Mouse (Mus musculus): ENCODE results near the gene Gal. TPM values are rescaled to one million over a fixed set of nuclear protein-coding genes. Genes with fewer than 3 reads are reported as not detected.

Gal gene
- polyA plus RNA-seq (2016; fragmentation: Nextera tagmentation; extraction: Ambion mirVana) = 4.4 and 6.1 TPM in 2 replicates

DNA sequence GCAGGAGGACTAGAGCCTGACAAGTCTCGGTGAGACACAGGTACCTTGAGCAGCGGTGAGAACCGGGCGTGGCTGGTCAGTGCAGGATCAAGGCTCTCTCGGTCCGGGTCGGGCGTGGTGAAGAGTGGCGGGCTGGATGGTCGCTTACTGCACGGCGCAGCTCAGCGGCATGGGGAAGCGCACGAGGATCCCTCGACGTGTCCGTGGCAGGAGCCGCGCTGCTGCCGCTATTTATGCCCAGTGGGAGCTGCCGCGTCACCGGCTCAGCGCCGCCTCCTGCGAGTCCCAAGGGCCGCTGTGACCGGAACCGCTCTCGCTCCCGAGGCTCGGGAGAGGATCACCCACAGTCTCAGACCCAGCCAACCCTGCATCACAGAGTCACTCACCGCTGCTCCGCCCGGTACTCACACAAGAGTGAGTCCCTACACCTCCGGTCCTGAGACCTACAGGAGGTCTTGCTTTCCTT lies at the start of gene Gal:
Gal (minus strand) TSS at position 277 of the 466 bp plus-strand sequence.
- Histone ChIP-seq H3K36me3 (no peaks in the 10 kb centered on the region), H3K4me3 (peak within 1 kb of the TSS; percentile 51), H3K9me3 (replicated peaks) (no peaks in the 10 kb centered on the region), H3K27ac (replicated peaks) (peak within 1 kb of the TSS; percentile 55), H3K27me3 (ENCODE audit: low read depth, poor library complexity, severe bottlenecking) (peaks cover 40% of the 10 kb centered on the region), H3K4me1 (peaks cover 23% of the 10 kb centered on the region)
- peak; percentile 31 for DNase-seq (ENCODE audit: low spot score)
- 4% methylated on average over 37 of the region's 37 CpGs for WGBS

GRCm38 (mm10) chr19:3459986-3460385 lies 45.6 kb upstream of the Gal start:
- Histone ChIP-seq H3K9me3 (replicated peaks) (no peaks in the 10 kb centered on the region), H3K27me3 (ENCODE audit: low read depth, poor library complexity, severe bottlenecking) (no peaks in the 10 kb centered on the region), H3K36me3 (peaks cover 100% of the 10 kb centered on the region), H3K4me1 (no peaks in the 10 kb centered on the region), H3K4me3 (no peak overlapping the region), H3K27ac (replicated peaks) (no peak overlapping the region)
- 98% methylated on average over 3 of the region's 3 CpGs for WGBS
- DNase-seq (ENCODE audit: low spot score) = no peak

DNA sequence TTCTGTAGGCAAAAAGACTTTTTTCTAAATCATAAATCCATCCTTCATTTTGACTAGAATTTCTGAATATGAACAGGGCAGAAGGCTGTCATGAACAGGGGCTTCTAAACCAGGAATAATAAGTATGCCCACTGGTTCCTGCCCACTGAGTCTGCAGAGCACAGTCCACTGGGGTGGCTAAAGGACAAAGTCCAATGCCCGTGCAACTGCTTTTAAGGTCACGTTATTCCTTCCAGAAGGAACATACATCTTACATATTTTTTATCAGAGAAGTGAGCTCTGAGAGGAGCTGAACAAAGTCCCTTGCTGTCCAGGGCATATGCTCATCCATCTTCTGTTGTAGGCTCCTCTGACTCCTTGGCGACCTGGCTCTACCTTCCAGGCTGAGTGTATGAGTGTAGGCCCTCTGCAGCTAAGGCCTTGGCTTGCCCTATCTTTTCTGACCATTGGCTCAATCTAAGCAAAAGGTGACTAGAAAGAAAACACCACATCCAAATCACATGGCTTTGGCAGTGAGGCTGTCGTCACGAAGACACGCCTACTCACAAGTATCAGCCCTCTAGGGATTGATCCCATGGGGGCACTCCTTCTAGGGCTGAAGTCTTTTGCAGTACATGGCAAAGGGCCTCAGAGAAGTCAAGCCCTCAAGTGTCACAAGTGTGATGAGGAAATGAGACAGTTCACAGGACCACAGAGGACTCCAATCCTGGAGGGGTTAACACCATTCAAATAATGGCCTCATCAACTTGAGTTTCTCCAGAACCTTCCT lies 44.2 kb upstream of the Gal start:
- Histone ChIP-seq H3K4me1 (no peaks in the 10 kb centered on the region), H3K27me3 (ENCODE audit: low read depth, poor library complexity, severe bottlenecking) (no peaks in the 10 kb centered on the region), H3K9me3 (replicated peaks) (no peaks in the 10 kb centered on the region), H3K4me3 (no peak overlapping the region), H3K27ac (replicated peaks) (no peak overlapping the region), H3K36me3 (peaks cover 100% of the 10 kb centered on the region)
- no peak for DNase-seq (ENCODE audit: low spot score)
- 92% methylated on average over 6 of the region's 6 CpGs for WGBS

DNA sequence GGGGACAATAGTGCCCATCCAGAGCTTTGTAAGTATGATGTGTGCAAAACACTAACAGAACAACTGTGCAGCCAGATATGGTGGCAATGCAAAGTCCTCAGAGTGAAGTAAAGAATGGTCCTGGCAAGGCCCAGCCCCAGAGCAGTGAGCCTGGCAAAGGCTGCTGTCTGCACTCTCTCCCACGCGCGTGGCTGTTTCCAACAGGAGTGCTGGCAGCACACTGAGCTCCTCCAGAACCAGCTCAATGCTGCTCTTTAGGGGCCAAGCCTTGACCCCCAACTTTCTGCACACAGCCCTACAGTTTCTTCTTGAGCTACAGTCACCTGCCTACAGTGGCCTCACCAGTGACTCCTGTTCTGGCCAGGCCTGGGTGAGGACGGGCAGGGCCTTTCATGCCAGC lies 43.4 kb upstream of the Gal start:
- Histone ChIP-seq H3K4me3 (no peak overlapping the region), H3K36me3 (peaks cover 98% of the 10 kb centered on the region), H3K9me3 (replicated peaks) (no peaks in the 10 kb centered on the region), H3K4me1 (no peaks in the 10 kb centered on the region), H3K27ac (replicated peaks) (no peak overlapping the region), H3K27me3 (ENCODE audit: low read depth, poor library complexity, severe bottlenecking) (no peaks in the 10 kb centered on the region)
- WGBS = 95% methylated on average over 4 of the region's 4 CpGs
- DNase-seq (ENCODE audit: low spot score) = no peak

DNA sequence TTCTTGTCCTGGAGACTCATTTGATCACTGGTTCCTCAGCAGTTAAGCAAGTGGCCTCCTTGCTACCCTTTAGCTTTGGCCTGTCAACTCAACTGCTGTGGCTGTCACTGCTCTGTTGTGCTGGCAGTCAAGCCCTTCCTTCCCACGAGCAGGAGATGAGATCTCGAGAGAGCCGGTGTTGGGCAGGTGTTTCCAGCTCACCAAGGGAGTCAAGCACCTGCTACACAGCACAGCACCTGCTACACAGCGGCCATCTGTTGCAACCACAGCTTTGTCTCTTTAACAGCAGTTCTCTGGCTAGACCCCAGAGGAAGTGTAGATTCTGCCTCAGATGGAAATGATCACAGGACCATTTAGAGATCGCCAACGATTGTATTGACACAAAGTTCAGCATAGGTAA lies 37.3 kb upstream of the Gal start:
- Histone ChIP-seq H3K27me3 (ENCODE audit: low read depth, poor library complexity, severe bottlenecking) (no peaks in the 10 kb centered on the region), H3K4me1 (no peaks in the 10 kb centered on the region), H3K36me3 (peaks cover 37% of the 10 kb centered on the region), H3K4me3 (no peak overlapping the region), H3K9me3 (replicated peaks) (no peaks in the 10 kb centered on the region), H3K27ac (replicated peaks) (no peak overlapping the region)
- peak; percentile 20 for DNase-seq (ENCODE audit: low spot score)
- 67% methylated on average over 6 of the region's 6 CpGs for WGBS

- Histone ChIP-seq H3K36me3 (peaks cover 33% of the 10 kb centered on the region), H3K27ac (replicated peaks) (no peak overlapping the region), H3K9me3 (replicated peaks) (no peaks in the 10 kb centered on the region), H3K4me1 (no peaks in the 10 kb centered on the region), H3K27me3 (ENCODE audit: low read depth, poor library complexity, severe bottlenecking) (no peaks in the 10 kb centered on the region), H3K4me3 (no peak overlapping the region)
- DNase-seq (ENCODE audit: low spot score) = peak; percentile 63
- WGBS = 35% methylated on average over 6 of the region's 6 CpGs
Measured at GRCm38 (mm10) chr19:3451170-3451569, 36.8 kb upstream of the Gal start.

DNA sequence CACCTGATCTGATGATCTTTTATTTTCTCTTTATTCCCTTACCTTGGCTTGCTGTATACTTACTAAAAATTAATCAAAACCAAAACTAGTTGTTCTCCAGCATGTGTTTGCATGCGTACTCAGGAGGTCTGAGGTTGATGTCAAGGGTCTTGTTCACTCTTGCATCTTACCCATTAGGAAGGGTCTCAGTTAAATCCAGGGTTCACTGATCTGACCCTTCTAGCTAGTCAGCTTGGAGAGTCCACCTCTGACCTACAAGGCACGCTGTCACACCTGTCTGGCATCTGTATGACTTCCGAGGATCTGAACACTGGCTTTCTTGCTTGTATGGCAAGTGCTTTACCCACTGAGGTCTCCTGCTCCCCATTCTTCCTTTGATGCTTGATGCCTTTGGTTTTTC lies 36.4 kb upstream of the Gal start:
- 94% methylated on average over 3 of the region's 3 CpGs for WGBS

DNA sequence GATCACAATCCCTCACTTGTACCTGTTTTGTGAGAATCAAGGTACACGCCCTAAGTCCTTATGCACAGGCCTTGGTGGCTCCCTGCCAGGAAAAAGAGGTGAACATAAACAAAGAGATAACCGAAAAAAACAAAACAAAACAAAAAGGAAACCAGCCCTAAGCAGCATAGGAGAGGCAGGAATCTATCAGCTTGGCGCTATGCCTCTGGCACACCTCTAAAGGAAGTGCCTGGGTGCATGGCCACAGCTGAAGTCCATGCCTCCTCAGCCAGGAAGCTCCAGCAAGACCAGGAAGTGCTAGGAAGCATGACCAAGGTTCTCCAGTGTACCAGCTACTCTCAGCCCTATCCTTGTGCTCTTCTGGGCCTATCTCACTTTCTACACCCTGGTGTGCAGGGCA lies 34.9 kb upstream of the Gal start:
- Histone ChIP-seq H3K27ac (replicated peaks) (no peak overlapping the region), H3K4me3 (no peak overlapping the region), H3K9me3 (replicated peaks) (no peaks in the 10 kb centered on the region), H3K27me3 (ENCODE audit: low read depth, poor library complexity, severe bottlenecking) (no peaks in the 10 kb centered on the region), H3K4me1 (no peaks in the 10 kb centered on the region), H3K36me3 (peaks cover 13% of the 10 kb centered on the region)
- 75% methylated on average over 3 of the region's 3 CpGs for WGBS
- no peak for DNase-seq (ENCODE audit: low spot score)

More for the DNA sequence above, 36.4 kb upstream of the Gal start:
- Histone ChIP-seq H3K27ac (replicated peaks) (no peak overlapping the region), H3K36me3 (peaks cover 28% of the 10 kb centered on the region), H3K4me3 (no peak overlapping the region), H3K4me1 (no peaks in the 10 kb centered on the region), H3K27me3 (ENCODE audit: low read depth, poor library complexity, severe bottlenecking) (no peaks in the 10 kb centered on the region), H3K9me3 (replicated peaks) (no peaks in the 10 kb centered on the region)
- DNase-seq (ENCODE audit: low spot score) = no peak

DNA sequence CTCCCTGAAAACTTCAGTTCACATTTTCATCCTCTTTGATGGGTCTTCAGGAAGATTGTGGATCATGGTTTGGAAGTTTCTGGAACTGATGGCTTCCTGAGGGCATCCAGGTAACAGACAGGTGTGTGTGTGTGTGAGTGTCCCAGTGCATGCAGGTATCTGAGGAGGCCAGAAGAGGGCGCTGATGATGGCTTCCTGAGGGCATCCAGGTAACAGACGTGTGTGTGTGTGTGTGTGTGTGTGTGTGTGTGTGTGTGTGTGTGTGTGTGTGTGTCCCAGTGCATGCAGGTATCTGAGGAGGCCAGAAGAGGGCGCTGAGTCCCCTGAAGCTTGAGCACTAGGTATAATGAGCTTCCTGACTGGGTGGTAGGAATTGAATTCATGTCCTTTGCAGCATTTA lies 33.0 kb upstream of the Gal start:
- WGBS = 67% methylated on average over 3 of the region's 3 CpGs
- Histone ChIP-seq H3K27me3 (ENCODE audit: low read depth, poor library complexity, severe bottlenecking) (no peaks in the 10 kb centered on the region), H3K36me3 (no peaks in the 10 kb centered on the region), H3K27ac (replicated peaks) (no peak overlapping the region), H3K9me3 (replicated peaks) (no peaks in the 10 kb centered on the region), H3K4me1 (no peaks in the 10 kb centered on the region), H3K4me3 (no peak overlapping the region)
- no peak for DNase-seq (ENCODE audit: low spot score)

DNA sequence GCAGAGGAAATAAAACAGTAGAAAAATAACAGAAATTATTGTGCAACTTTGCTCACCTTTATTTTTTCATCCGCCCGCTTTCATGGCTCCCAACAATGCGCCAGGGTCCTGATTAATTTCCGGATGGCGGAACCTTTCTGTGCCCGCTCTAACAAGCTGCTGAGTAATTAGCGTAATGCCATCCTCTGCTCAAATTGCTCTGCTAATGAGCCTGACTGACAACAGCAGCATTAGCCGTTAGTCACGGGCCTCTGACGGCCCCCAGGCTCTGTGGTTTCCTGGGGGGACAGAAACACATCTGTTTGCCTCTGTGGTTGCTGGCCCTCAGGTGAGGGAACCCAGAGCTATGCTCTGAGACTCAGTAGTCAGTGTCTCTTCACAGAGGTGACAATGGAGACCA lies 26.7 kb upstream of the Gal start:
- Histone ChIP-seq H3K9me3 (replicated peaks) (no peaks in the 10 kb centered on the region), H3K4me3 (no peak overlapping the region), H3K27me3 (ENCODE audit: low read depth, poor library complexity, severe bottlenecking) (0 out of 2 replicates have a peak, but pooled peaks cover 7% of the 10 kb centered on the region), H3K36me3 (no peaks in the 10 kb centered on the region), H3K4me1 (no peaks in the 10 kb centered on the region), H3K27ac (replicated peaks) (no peak overlapping the region)
- 79% methylated on average over 10 of the region's 10 CpGs for WGBS
- no peak for DNase-seq (ENCODE audit: low spot score)

- no peak overlapping the region for H3K4me3 ChIP-seq
- H3K4me1 ChIP-seq = no peaks in the 10 kb centered on the region
- H3K36me3 ChIP-seq = no peaks in the 10 kb centered on the region
- 84% methylated on average over 5 of the region's 5 CpGs for WGBS
- DNase-seq (ENCODE audit: low spot score) = no peak
- 0 out of 2 replicates have a peak, but pooled peaks cover 7% of the 10 kb centered on the region for H3K27me3 ChIP-seq (ENCODE audit: low read depth, poor library complexity, severe bottlenecking)
- H3K9me3 ChIP-seq (replicated peaks) = no peaks in the 10 kb centered on the region
- no peak overlapping the region for H3K27ac ChIP-seq (replicated peaks)
Measured at GRCm38 (mm10) chr19:3440667-3441066, 26.3 kb upstream of the Gal start.

GRCm38 (mm10) chr19:3437980-3438379 lies 23.6 kb upstream of the Gal start:
- DNase-seq (ENCODE audit: low spot score) = no peak
- WGBS = 70% methylated on average over 5 of the region's 5 CpGs
- 0 out of 2 replicates have a peak, but pooled peaks cover 7% of the 10 kb centered on the region for H3K27me3 ChIP-seq (ENCODE audit: low read depth, poor library complexity, severe bottlenecking)
- no peaks in the 10 kb centered on the region for H3K36me3 ChIP-seq
- no peaks in the 10 kb centered on the region for H3K9me3 ChIP-seq (replicated peaks)
- peaks cover 21% of the 10 kb centered on the region for H3K4me1 ChIP-seq
- no peak overlapping the region for H3K4me3 ChIP-seq
- H3K27ac ChIP-seq (replicated peaks) = no peak overlapping the region

DNA sequence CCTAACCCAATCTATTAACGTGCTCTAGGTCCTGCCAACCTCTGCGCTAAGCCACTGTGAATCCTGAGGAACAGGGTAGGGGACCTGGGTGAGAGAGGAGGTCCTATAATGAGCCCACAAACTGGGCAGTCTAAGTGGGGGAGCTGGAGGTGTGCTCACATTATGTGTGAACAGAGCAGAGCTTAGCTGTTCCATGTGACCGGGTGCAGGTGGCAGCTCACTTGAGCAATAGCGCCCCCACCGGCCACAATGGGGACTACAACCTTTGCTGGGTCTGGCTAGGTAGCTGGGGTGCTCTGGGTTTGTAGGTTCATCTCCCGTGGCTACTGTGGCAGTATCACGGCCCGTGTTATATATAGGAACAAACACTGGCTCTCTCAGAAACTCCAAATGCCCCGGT lies 22.5 kb upstream of the Gal start:
- DNase-seq (ENCODE audit: low spot score) = no peak
- H3K27ac ChIP-seq (replicated peaks) = no peak overlapping the region
- 65% methylated on average over 9 of the region's 9 CpGs for WGBS
- 0 out of 2 replicates have a peak, but pooled peaks cover 7% of the 10 kb centered on the region for H3K27me3 ChIP-seq (ENCODE audit: low read depth, poor library complexity, severe bottlenecking)
- H3K4me3 ChIP-seq = no peak overlapping the region
- H3K9me3 ChIP-seq (replicated peaks) = no peaks in the 10 kb centered on the region
- peaks cover 22% of the 10 kb centered on the region for H3K4me1 ChIP-seq
- no peaks in the 10 kb centered on the region for H3K36me3 ChIP-seq
